Mouse (Mus musculus) lung, postnatal 36 days (tissue): Measurements from ENCODE around the gene Acyp1.

ENCODE experiments used
- DNase-seq: peaks from one replicate; pipeline ENCODE4 v3.0.0; 2022; ENCODE audit warnings: mixed read lengths

Acyp1 gene

DNA sequence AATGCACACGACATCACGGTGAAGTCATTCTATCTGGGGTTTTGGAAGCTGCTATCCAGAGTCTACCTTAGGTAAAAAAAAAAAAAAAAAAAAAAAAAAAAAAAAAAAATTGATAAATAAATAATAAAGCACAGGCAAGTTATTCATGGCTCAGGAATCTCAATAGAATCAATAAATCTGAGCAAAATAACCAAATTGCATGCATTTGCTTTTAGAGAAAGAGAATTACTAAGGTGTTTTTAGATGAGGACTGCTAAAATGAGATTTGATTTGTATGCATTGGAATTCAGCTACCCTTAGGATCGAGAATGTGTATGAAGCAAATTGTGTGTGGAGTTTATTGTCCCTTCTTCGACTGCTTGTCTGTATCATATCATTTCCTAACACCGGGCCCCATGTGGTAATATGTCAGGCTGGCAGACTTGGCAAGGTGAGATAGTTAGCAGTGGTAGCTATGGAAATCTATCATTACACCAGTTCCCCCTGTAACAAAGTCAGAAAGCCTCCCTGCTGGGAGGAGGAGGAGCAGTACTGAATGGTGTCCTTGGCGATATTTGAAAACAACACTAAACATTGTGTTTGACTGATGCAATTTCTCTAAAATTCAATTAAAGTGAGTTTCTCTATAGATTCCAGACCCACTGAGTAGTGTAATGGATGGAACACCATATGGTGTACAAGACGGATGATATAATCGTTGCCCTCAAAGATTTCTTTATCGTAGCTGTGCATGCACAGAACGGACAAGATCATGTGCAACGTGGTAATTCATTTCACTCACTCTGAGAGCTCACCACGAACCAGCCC is 7.2 kb downstream of the Acyp1 start:
- DNase-seq: no peak

DNA sequence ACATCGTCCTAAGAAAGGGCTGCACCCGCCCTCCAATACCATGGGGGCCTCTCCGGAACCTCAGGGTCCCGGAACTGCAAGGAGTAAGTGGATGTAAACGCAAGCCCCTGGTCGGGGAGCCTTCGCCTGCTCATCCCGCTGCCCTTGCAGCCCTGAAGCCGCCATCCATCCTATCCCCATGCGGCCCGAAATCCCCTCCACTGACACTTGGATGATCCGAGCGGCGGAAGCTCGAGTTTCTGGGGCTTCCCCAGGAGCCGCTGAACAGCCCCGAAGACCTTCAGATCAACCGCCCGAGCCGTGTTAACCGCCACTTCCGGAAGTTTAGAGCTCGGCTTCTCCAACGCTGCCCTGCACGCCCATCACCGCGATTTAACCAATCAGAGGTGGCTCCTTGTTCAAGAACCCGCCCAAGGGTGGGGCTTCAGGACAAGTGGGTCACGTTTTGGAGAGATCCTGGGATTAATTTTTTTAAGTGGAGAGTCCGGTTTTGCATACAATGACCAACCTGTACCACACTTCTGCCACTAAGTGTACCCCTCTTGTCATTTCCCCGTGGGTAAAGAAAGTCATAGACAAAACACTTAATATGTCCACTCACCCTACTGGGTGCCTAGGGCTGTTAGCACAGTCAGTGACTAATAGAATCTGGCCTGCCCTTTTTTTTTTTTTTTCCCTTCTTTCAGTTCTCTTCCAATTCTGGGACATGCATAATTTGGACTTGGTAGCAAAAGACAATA is 8.0 kb downstream of the Acyp1 start:
- DNase-seq: peak; percentile 99

DNA sequence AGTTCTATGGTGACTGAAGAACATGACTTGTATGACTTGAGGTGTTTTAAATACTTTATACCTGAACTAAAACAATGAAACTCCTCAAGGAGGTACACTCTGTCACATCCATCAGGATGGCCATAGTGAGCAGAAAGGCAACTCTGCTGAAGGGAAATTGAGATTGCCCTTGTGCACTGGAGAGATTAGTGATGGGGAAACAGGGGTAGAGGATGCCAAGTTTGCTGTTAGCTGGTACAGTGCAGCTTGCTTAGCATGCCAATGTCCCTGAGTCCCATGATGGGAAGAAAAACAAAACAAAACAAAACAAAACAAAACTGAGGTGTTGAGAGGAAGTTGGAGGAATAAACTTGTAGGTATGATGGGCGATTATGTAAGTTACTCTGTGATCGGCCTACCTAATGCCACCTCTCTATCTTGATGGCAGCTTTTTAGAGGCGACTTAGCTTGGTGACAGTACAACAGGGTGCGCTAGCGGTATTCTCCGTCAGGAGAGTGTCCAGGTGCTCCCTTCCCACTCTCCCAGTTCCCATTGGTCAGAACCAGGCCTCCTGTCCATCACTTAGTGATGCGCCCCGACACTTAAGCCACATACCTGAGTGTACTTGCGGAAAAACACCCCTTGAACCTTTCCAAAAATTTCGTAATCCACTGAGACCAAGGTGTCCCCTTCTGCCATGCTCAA is 8.7 kb downstream of the Acyp1 start:
- no peak for DNase-seq

DNA sequence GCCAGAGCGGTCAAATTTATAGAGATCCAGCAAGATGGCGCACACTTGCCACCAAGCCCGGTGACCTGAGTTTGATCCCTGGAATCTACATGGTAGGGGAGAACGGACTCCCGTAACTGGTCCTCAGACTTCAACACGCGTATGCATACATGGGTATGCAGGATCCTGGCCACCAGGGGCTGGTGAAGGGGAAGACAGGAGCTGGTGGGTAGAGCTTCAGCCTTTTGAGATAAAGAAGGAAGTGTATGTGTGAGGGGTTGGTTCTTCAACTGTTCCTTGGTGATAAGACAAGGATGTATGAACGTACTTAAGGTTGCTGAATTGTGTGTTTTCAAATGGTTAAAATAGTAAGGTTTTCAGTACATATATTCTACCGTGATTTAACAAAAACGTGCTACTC is 9.3 kb downstream of the Acyp1 start:
- DNase-seq: no peak

DNA sequence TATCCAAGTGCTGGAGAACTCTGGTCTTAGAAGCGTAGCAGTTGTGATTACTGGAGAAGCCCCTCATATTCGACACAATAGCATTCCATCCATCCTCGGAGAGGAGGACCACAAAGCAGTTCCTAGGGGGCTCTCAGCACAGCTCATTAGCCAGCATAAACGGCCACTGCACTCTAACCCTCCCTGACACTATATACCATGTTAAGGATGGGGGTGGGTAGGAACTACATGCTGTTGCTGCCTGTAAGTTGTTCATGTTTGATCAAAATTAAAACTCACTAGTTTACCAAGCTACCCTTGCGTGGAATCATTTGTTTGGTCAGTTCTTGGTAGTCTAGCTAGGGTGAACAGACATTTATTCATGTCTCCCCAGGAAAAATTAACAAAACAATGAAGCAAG is 12.0 kb downstream of the Acyp1 start:
- DNase-seq: no peak

DNA sequence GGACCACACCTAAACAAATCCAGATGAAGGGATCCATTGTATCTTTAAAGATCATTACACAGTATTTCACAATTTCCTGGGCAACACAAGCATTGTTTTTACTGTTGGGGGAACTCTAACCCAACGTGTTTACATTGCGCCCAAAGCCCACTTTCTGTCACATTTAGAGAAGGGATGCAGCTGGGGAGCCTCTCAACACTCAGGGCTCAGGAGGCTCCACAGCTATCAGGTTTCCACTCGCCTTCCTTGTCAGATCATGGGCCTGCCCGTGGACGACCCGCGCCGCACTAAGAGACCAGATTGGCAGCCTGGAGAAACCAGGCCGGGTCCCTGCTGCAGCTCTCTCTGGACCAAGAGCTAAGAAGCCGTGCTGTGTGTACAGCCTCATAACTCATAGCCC is 14.7 kb downstream of the Acyp1 start:
- DNase-seq: no peak

DNA sequence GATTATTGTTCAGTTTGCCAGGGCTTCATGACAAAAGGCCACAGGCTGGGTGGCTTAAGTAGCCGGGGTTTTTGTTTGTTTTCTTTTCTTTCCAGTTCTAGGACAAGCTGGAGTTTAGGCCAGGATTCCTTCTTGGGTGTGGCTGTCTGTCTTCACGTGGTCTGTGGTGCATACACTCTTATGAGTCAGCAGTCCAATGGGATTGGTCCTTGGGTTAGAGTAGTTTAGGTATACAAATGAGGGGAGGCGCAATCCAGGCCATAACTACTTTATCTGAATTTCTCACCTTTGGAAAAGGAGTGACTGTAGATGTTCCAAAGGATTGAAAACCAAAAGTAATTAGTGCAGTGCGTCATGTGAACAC is 16.4 kb downstream of the Acyp1 start:
- no peak for DNase-seq

DNA sequence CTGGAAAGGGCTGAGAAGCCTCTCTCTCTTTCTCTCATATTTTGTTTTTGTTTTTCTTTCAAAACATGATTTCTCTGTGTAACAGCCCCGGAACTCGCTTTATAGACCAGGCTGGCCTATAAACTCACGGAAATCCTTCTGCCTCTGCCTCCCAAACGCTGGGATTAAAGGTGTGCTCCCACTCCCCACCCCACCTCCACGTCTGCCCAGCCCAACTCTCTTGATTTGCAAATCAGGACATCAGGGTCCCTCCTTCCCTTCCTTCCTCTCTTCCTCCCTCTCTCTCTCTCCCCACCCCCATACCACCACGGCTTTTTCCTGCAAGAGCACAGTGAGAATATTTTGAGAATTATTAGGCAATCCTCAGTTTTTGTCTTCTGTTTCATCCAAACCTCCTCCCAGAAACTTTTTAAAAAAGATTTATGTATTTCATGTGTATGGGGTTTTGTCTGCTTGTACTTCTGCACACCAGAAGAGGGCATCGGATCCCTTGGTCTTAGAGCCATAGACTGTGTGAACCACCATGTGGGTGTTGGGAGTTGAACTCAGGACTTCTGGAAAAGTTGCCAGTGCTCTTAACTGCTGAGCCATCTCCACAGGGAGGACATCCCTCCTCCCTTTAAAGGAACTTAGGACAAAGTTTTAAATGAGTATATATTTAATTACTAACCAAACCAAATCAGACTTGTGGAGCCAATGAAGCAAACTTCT is 17.0 kb downstream of the Acyp1 start:
- DNase-seq: no peak

DNA sequence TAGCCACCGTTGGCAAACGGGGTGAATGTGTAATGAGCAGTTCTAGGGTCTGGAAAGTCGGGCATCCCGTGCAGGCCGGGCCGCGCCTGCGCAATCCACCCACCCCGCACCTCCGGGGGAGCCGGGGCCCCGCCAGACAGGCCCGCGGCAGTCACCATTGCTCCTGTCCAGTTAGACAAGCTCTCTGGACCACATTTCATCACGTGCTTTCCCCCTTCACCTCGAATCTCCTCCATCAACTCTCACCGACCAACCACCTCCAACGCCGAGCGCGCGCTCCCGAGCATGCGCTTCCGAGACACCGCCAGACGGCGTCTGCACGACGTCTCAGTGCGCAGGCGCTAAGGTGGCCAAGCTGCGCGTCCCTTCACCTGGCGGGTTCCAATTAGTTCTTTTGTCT is 17.9 kb downstream of the Acyp1 start, which contains the start of gene Mlh3:
Mlh3 (minus strand) TSS at position 281 of the 400 bp plus-strand sequence.
- DNase-seq: peak; percentile 87

DNA sequence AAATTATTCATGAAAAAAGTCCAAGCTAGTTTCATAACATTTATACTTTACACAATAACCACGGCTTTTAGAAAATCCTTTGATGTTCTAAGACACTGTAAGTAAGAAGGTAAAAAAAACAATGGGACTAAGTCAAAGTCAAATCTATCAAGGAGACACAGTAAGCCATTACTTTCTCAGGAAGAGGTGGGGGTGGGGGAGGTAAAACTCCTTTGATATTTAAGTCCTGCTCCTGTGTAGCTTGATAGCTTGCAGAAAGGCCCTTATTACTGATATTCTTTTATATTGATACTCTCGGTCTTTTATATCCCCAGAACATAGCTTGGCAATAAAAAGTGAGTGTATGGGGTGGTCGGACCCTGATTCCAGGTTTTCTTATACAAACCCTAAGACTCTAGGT is 18.4 kb downstream of the Acyp1 start:
- DNase-seq: no peak

DNA sequence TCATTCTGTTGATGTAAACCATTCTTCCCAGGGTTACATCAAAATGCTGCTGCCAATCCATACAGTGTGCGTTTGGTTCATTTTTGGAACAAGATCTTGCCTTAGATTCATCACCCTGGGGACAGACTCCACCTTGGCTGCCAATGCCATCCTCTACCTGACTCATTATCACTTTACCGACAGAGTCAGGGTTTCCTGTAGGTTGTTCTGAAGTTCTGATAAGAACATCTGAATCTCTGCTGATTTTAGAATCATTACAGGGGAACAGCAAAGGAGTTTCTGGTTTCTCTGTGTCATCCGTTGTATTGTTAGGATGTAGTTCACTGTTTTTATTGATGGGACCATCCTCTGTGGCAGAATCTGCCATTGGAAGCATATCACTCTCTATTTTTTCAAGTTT is 22.0 kb downstream of the Acyp1 start:
- DNase-seq: no peak

DNA sequence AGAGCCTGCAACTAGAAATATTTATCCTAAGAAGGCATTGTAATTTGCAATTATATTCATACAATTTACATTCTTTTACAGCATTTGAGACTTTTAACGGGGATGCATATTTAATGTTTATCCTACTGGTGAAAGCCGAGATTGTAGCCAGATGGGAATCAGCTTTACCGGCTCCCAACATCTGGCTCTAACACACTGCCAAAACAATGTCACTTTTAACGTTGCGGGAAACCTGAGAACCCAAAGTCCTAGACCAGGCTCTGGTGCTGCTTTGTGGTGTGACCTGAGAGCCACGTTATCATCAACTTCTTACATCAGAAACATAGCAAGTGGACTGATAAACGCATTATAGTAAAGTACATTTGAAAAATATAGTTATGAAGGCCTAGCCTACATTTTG is 23.3 kb downstream of the Acyp1 start:
- no peak for DNase-seq

DNA sequence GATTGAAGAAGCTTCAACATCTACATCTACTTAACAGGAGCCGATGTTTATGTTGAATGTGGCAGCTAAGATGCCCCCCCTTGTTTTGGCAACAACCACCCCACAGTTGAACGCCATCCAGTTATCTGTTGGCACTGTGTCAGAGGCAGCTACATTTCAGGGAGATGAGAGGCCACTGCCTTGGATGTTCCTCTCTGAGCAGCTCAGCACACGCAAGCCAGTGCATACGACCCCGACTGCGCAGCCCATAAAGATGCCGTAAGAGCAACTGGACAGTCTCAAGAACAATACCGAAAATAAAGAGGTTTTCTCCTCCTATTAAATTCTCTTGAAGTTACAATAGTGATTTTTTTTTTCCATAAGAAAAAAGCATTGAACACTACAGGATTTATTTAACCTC is 23.7 kb downstream of the Acyp1 start:
- no peak for DNase-seq

DNA sequence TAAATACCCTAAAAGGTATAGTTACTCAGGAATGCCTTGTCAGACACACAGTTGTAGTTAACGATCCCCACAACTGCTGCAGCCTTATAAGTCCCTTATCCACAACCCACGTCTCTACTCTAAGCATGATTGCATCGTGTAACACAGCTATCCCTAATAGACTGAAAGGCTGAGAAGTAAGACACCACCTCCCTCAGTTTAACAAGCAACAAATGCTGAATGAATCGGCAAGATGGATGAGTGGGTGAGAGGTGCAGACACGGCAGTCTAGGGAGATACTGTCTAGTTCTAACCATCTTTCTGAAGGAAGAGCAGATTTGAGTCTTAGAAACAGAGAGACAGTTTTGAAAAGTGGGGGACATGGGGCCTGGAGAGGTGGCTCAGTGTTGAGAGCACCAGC is 25.0 kb downstream of the Acyp1 start:
- no peak for DNase-seq

DNA sequence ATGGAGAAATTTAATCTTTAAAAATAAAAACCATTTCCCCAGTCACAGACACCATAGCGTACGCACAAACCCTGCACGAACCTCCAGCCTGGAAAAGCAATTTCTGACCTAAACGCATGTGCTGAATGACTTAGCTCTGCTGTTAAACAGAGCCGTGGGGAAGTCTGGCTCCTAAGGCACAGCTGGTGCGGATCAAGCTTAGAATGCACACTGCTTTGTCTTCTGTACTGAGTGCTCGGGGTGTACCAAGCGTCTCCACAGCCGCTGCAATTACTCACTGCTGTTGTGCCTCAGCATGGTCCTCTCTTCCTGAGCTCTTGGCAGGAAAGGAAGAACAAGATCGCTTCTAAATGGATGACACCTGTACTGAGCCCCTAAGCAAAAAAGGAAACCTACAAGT is 25.7 kb downstream of the Acyp1 start:
- no peak for DNase-seq

DNA sequence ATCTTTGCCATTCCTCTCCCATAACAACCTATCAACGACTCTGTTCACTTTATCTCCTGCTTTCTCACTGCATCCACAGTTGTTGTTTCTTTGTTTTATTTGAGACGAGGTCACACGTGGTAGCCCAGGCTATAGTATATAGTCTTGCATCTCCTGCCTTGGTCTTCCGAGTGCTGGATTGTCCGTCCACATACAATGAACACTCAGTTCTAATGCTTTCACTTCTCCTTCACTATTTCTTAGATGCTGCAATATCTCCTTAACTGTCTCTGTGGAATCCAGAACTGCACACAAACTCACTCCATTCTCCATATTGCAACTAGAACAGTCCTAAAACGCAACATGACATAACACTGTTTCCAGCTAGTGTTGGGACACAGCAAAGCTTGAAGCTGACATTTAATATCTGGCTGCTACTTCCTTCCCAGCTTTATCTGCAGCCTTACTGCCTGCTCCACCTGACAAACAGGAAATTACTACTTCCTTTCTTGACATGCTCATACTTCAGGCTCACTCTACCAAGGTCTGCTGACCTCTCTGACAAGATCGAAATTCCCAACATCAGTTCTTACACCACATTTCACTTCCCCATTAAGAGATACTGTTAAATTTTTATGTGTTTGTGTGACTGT is 31.1 kb downstream of the Acyp1 start:
- DNase-seq: peak; percentile 37

DNA sequence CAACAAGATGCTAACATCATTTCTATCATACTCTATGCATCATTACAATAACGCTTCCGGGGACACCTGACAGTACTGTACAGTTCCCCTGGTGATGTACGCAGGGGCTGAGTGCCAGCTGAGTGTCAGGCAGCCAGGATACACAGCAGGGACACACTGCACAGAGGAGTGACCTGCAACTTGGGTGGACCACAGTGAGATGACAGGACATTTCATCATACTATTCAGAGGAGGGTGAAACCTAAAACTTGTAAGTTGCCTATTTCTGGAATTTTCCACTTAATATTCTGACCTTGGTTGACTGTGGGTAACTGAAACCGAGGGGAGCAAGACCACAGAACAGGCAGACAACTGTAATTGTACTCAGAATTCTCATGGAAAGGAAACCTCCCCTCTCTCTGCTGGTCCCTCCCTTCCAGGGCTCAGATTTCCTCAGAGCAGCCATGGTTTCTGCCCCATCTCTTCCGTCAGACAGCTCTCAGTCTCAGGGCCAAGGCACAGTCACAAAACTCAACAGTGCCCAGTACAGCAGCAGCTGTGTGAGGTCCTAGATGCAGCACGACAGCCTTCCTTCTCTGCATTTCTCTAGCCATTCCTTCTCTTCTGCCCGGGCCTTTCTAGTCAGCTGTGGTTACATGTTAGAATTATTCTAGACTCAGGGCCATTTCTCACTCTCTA is 32.0 kb downstream of the Acyp1 start:
- no peak for DNase-seq

DNA sequence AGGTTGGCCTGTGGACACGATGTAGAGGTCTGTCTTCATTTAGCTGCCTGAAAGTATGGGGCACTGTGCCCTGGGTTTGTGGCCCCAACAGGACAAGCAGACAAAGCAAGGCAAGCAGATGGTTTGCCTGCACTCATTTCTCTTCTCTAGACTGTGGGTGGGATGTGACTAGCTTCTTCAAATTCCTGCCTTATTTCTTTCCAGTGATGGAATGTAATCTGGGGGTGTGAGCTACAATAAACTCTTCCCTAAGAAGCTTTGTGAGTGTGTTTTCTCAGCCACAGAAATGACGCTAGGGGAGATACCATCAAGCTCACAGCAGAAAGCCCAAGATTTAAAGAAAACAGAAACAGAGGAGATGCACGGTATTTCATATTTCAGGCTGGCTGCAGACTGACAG is 36.2 kb downstream of the Acyp1 start:
- DNase-seq: no peak

DNA sequence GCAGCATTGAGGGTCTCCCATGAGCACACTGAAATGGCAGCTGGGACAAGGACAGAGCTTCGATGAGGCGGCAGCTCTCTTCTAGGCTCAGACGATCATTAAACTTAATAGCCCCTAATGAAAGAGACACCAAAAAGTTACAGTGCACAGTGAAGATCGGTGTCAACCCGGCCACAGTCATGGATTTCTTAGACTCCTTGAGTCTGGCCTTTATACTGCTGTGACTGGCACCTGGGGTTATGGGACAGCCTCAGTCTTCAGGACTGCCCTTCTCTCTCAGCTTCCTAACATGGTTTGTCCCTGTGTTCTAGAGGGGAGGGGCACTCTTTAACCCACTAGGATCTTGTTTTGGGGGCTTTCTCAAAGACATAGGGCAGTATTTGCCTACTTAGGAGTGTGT is 50.7 kb downstream of the Acyp1 start:
- DNase-seq: no peak

DNA sequence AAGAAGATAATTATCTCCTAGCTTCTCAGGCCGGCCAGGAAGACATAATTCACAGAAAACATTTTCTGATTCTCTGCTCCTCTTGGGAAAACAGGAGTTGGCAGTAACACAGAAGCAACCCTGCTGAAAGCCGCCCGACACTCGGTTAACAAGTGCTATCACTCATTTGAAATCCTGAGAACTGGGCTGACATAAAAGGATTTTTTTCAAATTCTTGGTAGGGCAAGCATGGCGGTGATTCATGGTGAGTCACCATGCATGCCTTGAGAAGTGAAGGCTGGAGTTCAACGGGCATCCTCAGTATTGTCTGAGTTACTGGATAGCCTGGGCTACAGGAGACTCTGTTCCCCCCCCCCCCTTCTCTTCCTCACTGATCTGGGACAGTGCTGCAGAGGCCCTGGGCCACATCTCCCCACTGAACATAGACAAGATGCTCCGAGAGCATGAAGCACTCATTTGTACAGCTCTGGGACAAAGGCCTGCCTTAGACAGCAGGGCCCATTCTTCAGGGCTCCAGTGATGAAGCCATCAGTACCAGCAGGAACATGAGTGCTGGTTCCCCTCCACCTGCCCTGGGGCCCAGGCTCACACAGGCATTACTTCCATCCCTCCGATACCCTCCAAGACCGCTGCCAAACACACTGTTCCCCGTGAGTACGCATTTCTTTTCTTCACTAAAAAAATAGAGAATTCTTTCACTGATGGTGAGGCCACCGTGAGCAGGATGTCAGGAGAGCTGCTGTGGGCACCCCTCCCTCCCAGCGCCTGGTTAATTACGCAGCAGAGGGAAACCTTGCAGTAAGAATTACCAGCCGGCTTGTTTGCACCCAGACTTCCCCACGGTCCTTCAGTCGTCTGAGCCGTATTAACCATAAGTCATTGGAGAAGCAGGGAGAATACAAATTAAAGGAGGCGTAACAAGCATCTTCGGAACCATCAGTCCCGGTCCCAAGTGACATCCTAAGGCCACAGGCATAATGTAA is 54.6 kb downstream of the Acyp1 start:
- DNase-seq: no peak
